16 mouse cellular contexts compared by ENCODE assay signal in the genomic region with DNA sequence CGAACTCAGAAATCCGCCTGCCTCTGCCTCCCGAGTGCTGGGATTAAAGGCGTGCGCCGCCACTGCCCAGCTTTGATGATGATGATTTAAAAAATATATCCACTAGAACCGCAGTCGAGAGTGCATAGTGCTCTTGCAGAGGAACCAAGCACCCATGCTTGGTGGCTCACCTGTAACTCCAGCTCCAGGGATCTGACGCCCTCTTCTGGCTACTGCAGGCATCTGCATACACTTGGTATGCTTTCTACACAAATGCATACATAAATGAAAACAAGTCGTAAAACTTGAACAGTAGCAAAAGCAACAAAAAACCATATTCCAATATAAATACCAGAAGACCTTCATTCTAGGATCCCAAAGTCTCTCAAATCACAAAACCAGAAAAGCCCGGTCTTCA. TPM values are rescaled to one million over a fixed set of nuclear protein-coding genes. Genes with fewer than 3 reads are reported as not detected.
DNase-seq lines count a peak whose midpoint lies in the region; TF ChIP-seq lines count a peak whose summit lies in the region.
"Had no signal": no experiment of that assay in that cellular context is flagged by ENCODE, and none has a peak within 500 bp of the region (broad histone marks: within the 10 kb centered on the region; RNA-seq: fewer than 3 reads in every experiment).

No protein-coding gene starts in this region.

- no peak overlapping the region for H3ac ChIP-seq in myocyte (ENCODE audit: control insufficient read depth, insufficient read length)

- no peak for TF ChIP-seq EP300 in MEL (IDR thresholded peaks at IDR 0.05; ENCODE audit: low read depth in 1 of 2, low read length in 2 of 2)

- 68% methylated on average over 11 of the region's 11 CpGs for WGBS in lung, adult 2 months

- H3K27me3 ChIP-seq in MEL (ENCODE audit: control insufficient read depth in 1 of 2, insufficient read depth in 2 of 2, low read length in 2 of 2) (no peaks in the 10 kb centered on the region; a peak in 1 of 4 replicates), myocyte (ENCODE audit: control insufficient read depth, insufficient read depth, insufficient read length) (no peaks in the 10 kb centered on the region)
- H3K27me3 ChIP-seq: hindbrain, embryonic 15.5 days; liver, embryonic 13.5 days had no signal

- no peaks in the 10 kb centered on the region for H3K79me2 ChIP-seq in MEL (ENCODE audit: control insufficient read depth, insufficient read depth, low read length, poor library complexity)
- H3K79me2 ChIP-seq in myocyte (ENCODE audit: control insufficient read depth, insufficient read depth), result no peaks in the 10 kb centered on the region

- no peaks in the 10 kb centered on the region for H3K9me3 ChIP-seq in MEL (replicated peaks; ENCODE audit: insufficient read depth, low read length)
- H3K9me3 ChIP-seq: hindbrain, embryonic 15.5 days; liver, embryonic 13.5 days had no signal

- H3K4me2 ChIP-seq in myocyte (ENCODE audit: low read depth), result no peak overlapping the region

- peak; percentile 36 for TF ChIP-seq CTCF in lung, adult 2 months (IDR thresholded peaks at IDR 0.05; ENCODE audit: insufficient read depth, low read length)
- peak in 2 of 3 experiments; percentile 44 to 47; a peak in 5 of 6 replicates for TF ChIP-seq CTCF in MEL (IDR thresholded peaks at IDR 0.05 in 2 of 3, conservative IDR thresholded peaks at IDR 0.05 in 1 of 3; ENCODE audit: control insufficient read depth in 1 of 3, insufficient read depth in 1 of 3, low read depth in 2 of 3, low read length in 3 of 3, poor library complexity in 1 of 3, severe bottlenecking in 1 of 3)

- H3K9ac ChIP-seq in MEL (ENCODE audit: control insufficient read depth, low read depth, low read length, poor library complexity, severe bottlenecking), result no peak overlapping the region
- H3K9ac ChIP-seq: hindbrain, embryonic 15.5 days; liver, embryonic 13.5 days had no signal

- H3K36me3 ChIP-seq in MEL (ENCODE audit: control insufficient read depth in 1 of 2, insufficient read depth in 2 of 2, low read length in 2 of 2), result no peaks in the 10 kb centered on the region
- H3K36me3 ChIP-seq in myocyte (ENCODE audit: control insufficient read depth, insufficient read depth), result no peaks in the 10 kb centered on the region
- H3K36me3 ChIP-seq: hindbrain, embryonic 15.5 days; liver, embryonic 13.5 days had no signal

- no peak for TF ChIP-seq POLR2A in lung, adult 2 months (IDR thresholded peaks at IDR 0.05; ENCODE audit: borderline replicate concordance, extremely low read depth, low read depth, low read length)
- TF ChIP-seq POLR2A in MEL (IDR thresholded peaks at IDR 0.05; ENCODE audit: control insufficient read depth in 1 of 2, insufficient read depth in 1 of 2, low read depth in 1 of 2, low read length in 2 of 2, poor library complexity in 1 of 2), result no peak
- TF ChIP-seq POLR2A in myocyte (IDR thresholded peaks at IDR 0.05; ENCODE audit: insufficient read length, low read depth), result no peak

- no peak for DNase-seq in lung, adult 2 months
- no peak for DNase-seq in lung, postnatal 4 days
- peak; percentile 58 for DNase-seq in CD4-positive helper T cell, adult 2 months (ENCODE audit: low read depth, low spot score)
- DNase-seq in MEL (ENCODE audit: low read depth, low spot score), result peak; percentile 20
- DNase-seq in c-Kit-positive CD71-positive TER-119-positive erythroid progenitor cells, embryonic 14.5 days (ENCODE audit: low spot score), result no peak
- DNase-seq in kidney, postnatal 36 days, result no peak

- H3K4me3 ChIP-seq in lung, adult 2 months (replicated peaks; ENCODE audit: extremely low read depth, low read depth, low read length), result no peak overlapping the region
- H3K4me3 ChIP-seq in MEL (ENCODE audit: control insufficient read depth in 1 of 2, insufficient read depth in 1 of 2, low read depth in 2 of 2, low read length in 2 of 2) (no peak overlapping the region), myocyte (peak overlapping the region; percentile 4)
- H3K4me3 ChIP-seq: hindbrain, embryonic 15.5 days had no signal

- no peak for TF ChIP-seq RAD21 in MEL (IDR thresholded peaks at IDR 0.05; ENCODE audit: low read depth, low read length)

- no peak overlapping the region for H3K27ac ChIP-seq in MEL (ENCODE audit: control insufficient read depth, low read depth, low read length)
- H3K27ac ChIP-seq: hindbrain, embryonic 15.5 days; liver, embryonic 13.5 days had no signal

- H3K4me1 ChIP-seq in lung, adult 2 months (ENCODE audit: control insufficient read depth, insufficient read depth, low read length), result no peaks in the 10 kb centered on the region
- H3K4me1 ChIP-seq in MEL (ENCODE audit: control insufficient read depth in 1 of 2, insufficient read depth in 2 of 2, low read length in 2 of 2), result no peaks in the 10 kb centered on the region

TF ChIP-seq in MEL, 35 proteins besides CTCF, POLR2A, EP300 and RAD21:
- TF ChIP-seq TCF12 (IDR thresholded peaks at IDR 0.05; ENCODE audit: low read depth, low read length) (no peak), UBTF (IDR thresholded peaks at IDR 0.05; ENCODE audit: borderline replicate concordance, insufficient read depth, low read depth, low read length) (no peak), BHLHE40 (IDR thresholded peaks at IDR 0.05; ENCODE audit: borderline replicate concordance, low read depth, low read length) (no peak), MEF2A (IDR thresholded peaks at IDR 0.05; ENCODE audit: extremely low read depth, insufficient replicate concordance, low read depth, low read length, poor library complexity, severe bottlenecking) (no peak)

TF ChIP-seq in myocyte, 11 proteins besides CTCF, POLR2A, EP300 and RAD21:
- TF ChIP-seq SRF (IDR thresholded peaks at IDR 0.05; ENCODE audit: control insufficient read depth, insufficient read length, low read depth) (no peak), POLR2AphosphoS2 (IDR thresholded peaks at IDR 0.05; ENCODE audit: insufficient read length, low read depth) (no peak), REST (IDR thresholded peaks at IDR 0.05; ENCODE audit: insufficient read depth, insufficient read length) (no peak), MYOG (IDR thresholded peaks at IDR 0.05; ENCODE audit: control insufficient read depth in 1 of 3, insufficient read depth in 1 of 3, insufficient read length in 2 of 3, low read depth in 2 of 3) (no peak), TCF12 (IDR thresholded peaks at IDR 0.05; ENCODE audit: insufficient read depth, poor library complexity, severe bottlenecking) (no peak), USF1 (IDR thresholded peaks at IDR 0.05; ENCODE audit: low read depth) (no peak), TCF3 (IDR thresholded peaks at IDR 0.05; ENCODE audit: insufficient read length, low read depth) (no peak), MYOD1 (IDR thresholded peaks at IDR 0.05; ENCODE audit: control insufficient read depth in 1 of 3, insufficient read length in 2 of 3, low read depth in 2 of 3) (no peak), CEBPB (IDR thresholded peaks at IDR 0.05; ENCODE audit: insufficient read depth, poor library complexity, severe bottlenecking) (no peak), E2F4 (IDR thresholded peaks at IDR 0.05; ENCODE audit: insufficient read depth) (no peak), MAX (IDR thresholded peaks at IDR 0.05; ENCODE audit: low read depth) (no peak)

RNA-seq across cellular contexts. Expression of a gene that starts 31.3 kb away (rescaled TPM):
- not detected in 2 replicates for polyA plus RNA-seq in lung, adult 2 months (2012; rRNA removed)
- not detected in 2 replicates for total RNA-seq in MEL (2012; rRNA removed)
- not detected for polyA plus RNA-seq in MEL (2012; ENCODE audit: insufficient read depth in 1 of 2, insufficient read length in 2 of 2, low read depth in 1 of 2, low replicate concordance in 2 of 2, missing spikeins in 1 of 2)
- not detected for polyA plus RNA-seq in myocyte (2012; fragmentation: generic; extraction: Trizol)
- total RNA-seq: adrenal gland, postnatal 25 days; heart, adult 18-20 months; heart, postnatal 10 days; left cerebral cortex, postnatal 14 days; megakaryocyte progenitor cell, adult 5-6 weeks; monocyte, adult 5-6 weeks had no signal
- polyA plus RNA-seq: kidney, embryonic 14.5 days; liver, embryonic 13.5 days had no signal

RNA-seq across cellular contexts. Expression of a gene that starts 51.2 kb away (rescaled TPM):
- 0.54 and 1.0 TPM in 2 replicates for polyA plus RNA-seq in lung, adult 2 months (2012; rRNA removed)
- not detected in 2 replicates for total RNA-seq in MEL (2012; rRNA removed)
- polyA plus RNA-seq in MEL (2012; ENCODE audit: insufficient read depth in 1 of 2, insufficient read length in 2 of 2, low read depth in 1 of 2, low replicate concordance in 2 of 2, missing spikeins in 1 of 2), result under 1 TPM in 1 of 2 experiments, not detected in 1; 0.14 TPM
- 0.31 TPM for polyA plus RNA-seq in myocyte (2012; fragmentation: generic; extraction: Trizol)
- total RNA-seq: megakaryocyte progenitor cell, adult 5-6 weeks had no signal

RNA-seq across cellular contexts. Expression of a gene that starts 51.3 kb away (rescaled TPM):
- polyA plus RNA-seq in lung, adult 2 months (2012; rRNA removed), result 80.9 and 112 TPM in 2 replicates
- 438 and 445 TPM in 2 replicates for total RNA-seq in MEL (2012; rRNA removed)
- polyA plus RNA-seq in MEL (2012; ENCODE audit: insufficient read depth in 1 of 2, insufficient read length in 2 of 2, low read depth in 1 of 2, low replicate concordance in 2 of 2, missing spikeins in 1 of 2), result 100 to 1,000 TPM in 1 of 2 experiments, not detected in 1; 480 TPM
- 312 TPM for polyA plus RNA-seq in myocyte (2012; fragmentation: generic; extraction: Trizol)

Comparison
In these comparisons a context has a peak if more than half of its experiments do, and no peak if none do; other contexts are left out.
1. DNase-seq: peak in CD4-positive helper T cell, adult 2 months (single experiment) and MEL (single experiment); none in lung, adult 2 months (single experiment), lung, postnatal 4 days (0 of 2), c-Kit-positive CD71-positive TER-119-positive erythroid progenitor cells, embryonic 14.5 days (single experiment) and kidney, postnatal 36 days (0 of 2).